Mouse (Mus musculus): ENCODE data around the gene Slain1. TPM values are rescaled to one million over a fixed set of nuclear protein-coding genes. Genes with fewer than 3 reads are reported as not detected.
"Not testable (repeated sequence)": the region's sequence is repeated elsewhere in the genome, so short reads cannot be mapped to it uniquely, and the experiment has no call there.

The Slain1 gene
- polyA plus RNA-seq, 2 experiments = 2.0 to 4.4 TPM

- no peaks in the 10 kb centered on the region for H3K36me3 ChIP-seq (ENCODE audit: control insufficient read depth, insufficient read depth, low read length)
- no peak for ATAC-seq (ENCODE audit: low FRiP score, low read depth)
- H3K27me3 ChIP-seq (ENCODE audit: control insufficient read depth, insufficient read depth, low read length) = no peaks in the 10 kb centered on the region
- H3K9me3 ChIP-seq (ENCODE audit: control insufficient read depth, low read length) = no peaks in the 10 kb centered on the region
- TF ChIP-seq POLR2A (IDR thresholded peaks at IDR 0.05; ENCODE audit: borderline replicate concordance, extremely low read depth, insufficient read depth, insufficient read length) = no peak
- no peak for DNase-seq (ENCODE audit: low spot score)
- WGBS = 74% methylated on average over 8 of the region's 8 CpGs
- no peak overlapping the region for H3K9ac ChIP-seq (ENCODE audit: low read depth, low read length, severe bottlenecking)
- no peak overlapping the region for H3K27ac ChIP-seq (replicated peaks; ENCODE audit: low read depth, low read length)
- no peak overlapping the region for H3K4me2 ChIP-seq (replicated peaks; ENCODE audit: low read depth, low read length, severe bottlenecking)
- no peaks in the 10 kb centered on the region for H3K4me1 ChIP-seq (ENCODE audit: control insufficient read depth, insufficient read depth, low read length)
- no peak overlapping the region for H3K4me3 ChIP-seq (replicated peaks; ENCODE audit: low read length)
Observed at GRCm38 (mm10) chr14:103742150-103742549, 92.1 kb downstream of the Slain1 start.

- no peak for TF ChIP-seq POLR2A (IDR thresholded peaks at IDR 0.05; ENCODE audit: borderline replicate concordance, extremely low read depth, insufficient read depth, insufficient read length)
- Histone ChIP-seq H3K9me3 (ENCODE audit: control insufficient read depth, low read length) (no peaks in the 10 kb centered on the region), H3K9ac (ENCODE audit: low read depth, low read length, severe bottlenecking) (no peak overlapping the region), H3K27ac (replicated peaks; ENCODE audit: low read depth, low read length) (no peak overlapping the region), H3K27me3 (ENCODE audit: control insufficient read depth, insufficient read depth, low read length) (no peaks in the 10 kb centered on the region), H3K4me2 (replicated peaks; ENCODE audit: low read depth, low read length, severe bottlenecking) (no peak overlapping the region), H3K4me3 (replicated peaks; ENCODE audit: low read length) (no peak overlapping the region), H3K4me1 (ENCODE audit: control insufficient read depth, insufficient read depth, low read length) (no peaks in the 10 kb centered on the region), H3K36me3 (ENCODE audit: control insufficient read depth, insufficient read depth, low read length) (no peaks in the 10 kb centered on the region)
- DNase-seq (ENCODE audit: low spot score) (peak; percentile 41), ATAC-seq (ENCODE audit: low FRiP score, low read depth) (no peak)
- 40% methylated on average over 6 of the region's 6 CpGs for WGBS
Observed at GRCm38 (mm10) chr14:103747345-103747744, 97.3 kb downstream of the Slain1 start.

GRCm38 (mm10) chr14:103750638-103751037, 100.6 kb downstream of the Slain1 start:
- not testable (repeated sequence) for H3K4me3 ChIP-seq (replicated peaks; ENCODE audit: low read length)
- WGBS = 85% methylated on average over 4 of the region's 4 CpGs

GRCm38 (mm10) chr14:103751384-103751783, 101.4 kb downstream of the Slain1 start:
- Histone ChIP-seq H3K9ac (ENCODE audit: low read depth, low read length, severe bottlenecking) (no peak overlapping the region), H3K27ac (replicated peaks; ENCODE audit: low read depth, low read length) (no peak overlapping the region), H3K4me3 (replicated peaks; ENCODE audit: low read length) (no peak overlapping the region), H3K4me2 (replicated peaks; ENCODE audit: low read depth, low read length, severe bottlenecking) (no peak overlapping the region), H3K27me3 (ENCODE audit: control insufficient read depth, insufficient read depth, low read length) (no peaks in the 10 kb centered on the region), H3K4me1 (ENCODE audit: control insufficient read depth, insufficient read depth, low read length) (no peaks in the 10 kb centered on the region), H3K36me3 (ENCODE audit: control insufficient read depth, insufficient read depth, low read length) (no peaks in the 10 kb centered on the region), H3K9me3 (ENCODE audit: control insufficient read depth, low read length) (no peaks in the 10 kb centered on the region)
- no peak for ATAC-seq (ENCODE audit: low FRiP score, low read depth)
- no peak for TF ChIP-seq POLR2A (IDR thresholded peaks at IDR 0.05; ENCODE audit: borderline replicate concordance, extremely low read depth, insufficient read depth, insufficient read length)
- DNase-seq (ENCODE audit: low spot score) = no peak

More at GRCm38 (mm10) chr14:103750638-103751037, 100.6 kb downstream of the Slain1 start:
- not testable (repeated sequence) for DNase-seq (ENCODE audit: low spot score); H3K27ac ChIP-seq (replicated peaks; ENCODE audit: low read depth, low read length); ATAC-seq (ENCODE audit: low FRiP score, low read depth); H3K4me1 ChIP-seq (ENCODE audit: control insufficient read depth, insufficient read depth, low read length); H3K4me2 ChIP-seq (replicated peaks; ENCODE audit: low read depth, low read length, severe bottlenecking); H3K9me3 ChIP-seq (ENCODE audit: control insufficient read depth, low read length); H3K27me3 ChIP-seq (ENCODE audit: control insufficient read depth, insufficient read depth, low read length); H3K9ac ChIP-seq (ENCODE audit: low read depth, low read length, severe bottlenecking); H3K36me3 ChIP-seq (ENCODE audit: control insufficient read depth, insufficient read depth, low read length)

GRCm38 (mm10) chr14:103752773-103753172, 102.7 kb downstream of the Slain1 start:
- TF ChIP-seq POLR2A (IDR thresholded peaks at IDR 0.05; ENCODE audit: borderline replicate concordance, extremely low read depth, insufficient read depth, insufficient read length) = no peak
- no peaks in the 10 kb centered on the region for H3K4me1 ChIP-seq (ENCODE audit: control insufficient read depth, insufficient read depth, low read length)
- no peak overlapping the region for H3K9ac ChIP-seq (ENCODE audit: low read depth, low read length, severe bottlenecking)
- no peaks in the 10 kb centered on the region for H3K36me3 ChIP-seq (ENCODE audit: control insufficient read depth, insufficient read depth, low read length)
- H3K9me3 ChIP-seq (ENCODE audit: control insufficient read depth, low read length) = no peaks in the 10 kb centered on the region
- DNase-seq (ENCODE audit: low spot score) = no peak
- no peak for ATAC-seq (ENCODE audit: low FRiP score, low read depth)
- H3K4me2 ChIP-seq (replicated peaks; ENCODE audit: low read depth, low read length, severe bottlenecking) = no peak overlapping the region
- H3K27ac ChIP-seq (replicated peaks; ENCODE audit: low read depth, low read length) = no peak overlapping the region
- H3K4me3 ChIP-seq (replicated peaks; ENCODE audit: low read length) = no peak overlapping the region
- H3K27me3 ChIP-seq (ENCODE audit: control insufficient read depth, insufficient read depth, low read length) = no peaks in the 10 kb centered on the region
- WGBS = 91% methylated on average over 7 of the region's 7 CpGs

GRCm38 (mm10) chr14:103754041-103754440, 104.0 kb downstream of the Slain1 start:
- no peak overlapping the region for H3K4me3 ChIP-seq (replicated peaks; ENCODE audit: low read length)
- H3K4me1 ChIP-seq (ENCODE audit: control insufficient read depth, insufficient read depth, low read length) = no peaks in the 10 kb centered on the region
- H3K9me3 ChIP-seq (ENCODE audit: control insufficient read depth, low read length) = no peaks in the 10 kb centered on the region
- ATAC-seq (ENCODE audit: low FRiP score, low read depth) (no peak), DNase-seq (ENCODE audit: low spot score) (no peak)
- WGBS = 63% methylated on average over 7 of the region's 7 CpGs
- no peaks in the 10 kb centered on the region for H3K27me3 ChIP-seq (ENCODE audit: control insufficient read depth, insufficient read depth, low read length)
- H3K4me2 ChIP-seq (replicated peaks; ENCODE audit: low read depth, low read length, severe bottlenecking) = no peak overlapping the region
- H3K27ac ChIP-seq (replicated peaks; ENCODE audit: low read depth, low read length) = no peak overlapping the region
- TF ChIP-seq POLR2A (IDR thresholded peaks at IDR 0.05; ENCODE audit: borderline replicate concordance, extremely low read depth, insufficient read depth, insufficient read length) = no peak
- no peak overlapping the region for H3K9ac ChIP-seq (ENCODE audit: low read depth, low read length, severe bottlenecking)
- no peaks in the 10 kb centered on the region for H3K36me3 ChIP-seq (ENCODE audit: control insufficient read depth, insufficient read depth, low read length)
